Mouse (Mus musculus) 3134 (cell line): ENCODE results near the gene Olfr769.
"Not testable (repeated sequence)": the region's sequence is repeated elsewhere in the genome, so short reads cannot be mapped to it uniquely, and the experiment has no call there.

Source experiments
- DNase-seq: peaks from one replicate; pipeline ENCODE4 v3.0.0-alpha.2; 2011; ENCODE audit warnings: low spot score; ENCODE audit not compliant: insufficient read length; ENCODE audit errors: extremely low read depth

Gene Olfr769

GRCm38 (mm10) chr10:129117761-129118160 is at the start of gene Olfr769:
Gene Olfr769 (minus strand): TSS chr10:129117861.
- DNase-seq: no peak

- no peak for DNase-seq
Observed at GRCm38 (mm10) chr10:129164651-129165050, 47.0 kb upstream of the Olfr769 start, which contains the start of gene Olfr771. Gene Olfr771 (minus strand): TSS chr10:129164751.

GRCm38 (mm10) chr10:129138898-129139297 is 21.2 kb upstream of the Olfr769 start, which contains the start of gene Olfr770:
Gene Olfr770 (minus strand): TSS chr10:129138998.
- no peak for DNase-seq

GRCm38 (mm10) chr10:129115146-129115545 is 2.5 kb downstream of the Olfr769 start:
- DNase-seq: no peak

- no peak for DNase-seq
Observed at GRCm38 (mm10) chr10:129101231-129101630, 16.4 kb downstream of the Olfr769 start.

- no peak for DNase-seq
Observed at GRCm38 (mm10) chr10:129099275-129099674, 18.4 kb downstream of the Olfr769 start, which contains the start of gene Olfr768. Gene Olfr768 (minus strand): TSS chr10:129099375.

- not testable (repeated sequence) for DNase-seq
Observed at GRCm38 (mm10) chr10:129082810-129083209, 34.9 kb downstream of the Olfr769 start, which contains the start of gene Olfr767. Gene Olfr767 (minus strand): TSS chr10:129082910.

GRCm38 (mm10) chr10:129068877-129069276 is 48.8 kb downstream of the Olfr769 start, which contains the start of gene Olfr766-ps1:
Gene Olfr766-ps1 (minus strand): TSS chr10:129068977.
- DNase-seq: no peak
